Mouse (Mus musculus): ENCODE measurements at regions not wholly inside any gene's neighbourhood (a gene's known extent, or its start where the extent isn't known, plus 50 kb on each side); places are given as distances from the start of the nearest gene placed in this dataset.

- TF ChIP-seq POLR2A (IDR thresholded peaks at IDR 0.05; ENCODE audit: low read depth, low read length) = no peak
- no peak for TF ChIP-seq CTCF (conservative IDR thresholded peaks at IDR 0.05; ENCODE audit: insufficient read depth, insufficient read length, low read depth, low read length)
Measured at GRCm38 (mm10) chrX:99540087-99540576, 69.1 kb upstream of the Pja1 start.
